Comparison of ENCODE assay signal across 8 mouse cellular contexts in the genomic region with DNA sequence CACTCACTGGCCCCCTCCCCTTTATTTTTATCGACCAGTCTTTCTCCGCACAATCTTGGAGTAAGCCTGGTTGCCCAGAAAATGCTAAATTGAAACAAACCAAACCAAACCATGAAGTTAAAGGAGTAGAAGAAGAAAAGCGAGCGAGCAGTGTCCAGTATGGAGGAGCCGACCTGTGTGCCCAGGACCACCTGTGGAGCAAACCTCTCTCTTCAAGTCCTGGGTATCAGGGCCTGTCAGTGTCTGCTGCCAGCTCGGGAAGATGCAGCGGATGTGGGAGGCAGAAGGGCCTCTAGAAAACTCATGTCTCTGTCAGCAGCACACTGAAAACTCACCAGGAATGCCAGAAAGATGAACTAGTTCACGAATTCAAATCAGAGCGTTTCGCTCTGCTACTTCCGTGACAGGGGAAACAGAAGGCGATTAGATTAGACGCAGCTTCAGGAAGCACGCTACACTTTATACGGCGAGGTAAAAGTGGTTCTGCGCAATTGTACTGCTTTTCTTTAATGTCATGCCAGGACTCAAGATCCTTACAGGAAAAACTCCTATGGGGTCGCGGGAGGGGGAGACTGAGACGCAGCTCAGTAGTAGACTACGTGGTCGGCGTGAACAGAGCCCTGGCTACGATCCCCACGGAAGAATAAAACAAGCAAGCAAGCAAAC. TPM values are rescaled to one million over a fixed set of nuclear protein-coding genes. Genes with fewer than 3 reads are reported as not detected.
DNase-seq lines count a peak whose midpoint lies in the region; ATAC-seq and TF ChIP-seq lines count a peak whose summit lies in the region.

No protein-coding gene starts in this region.

- WGBS in lung, embryonic 15.5 days = 8% methylated on average over 25 of the region's 25 CpGs
- WGBS in olfactory bulb, adult 2 months = 19% methylated on average over 25 of the region's 25 CpGs

- H3K9me3 ChIP-seq in lung, embryonic 15.5 days = no peaks in the 10 kb centered on the region

- H3K27ac ChIP-seq in lung, embryonic 15.5 days = peak overlapping the region; percentile 42; the same call in 1 of the 2 replicates
- no peak overlapping the region for H3K27ac ChIP-seq in olfactory bulb, adult 2 months (ENCODE audit: insufficient read depth, low read depth, low read length)

- peak; percentile 44 for ATAC-seq in common myeloid progenitor, adult 5-6 weeks (replicated peaks; ENCODE audit: low read depth, poor library complexity, severe bottlenecking)
- ATAC-seq in lung, embryonic 15.5 days (ENCODE audit: borderline replicate concordance, extremely low read depth, low FRiP score, low TSS enrichment) = no peak

- H3K27me3 ChIP-seq in lung, embryonic 15.5 days = peaks cover 2% of the 10 kb centered on the region; the same call in 1 of the 2 replicates

- H3K9ac ChIP-seq in lung, embryonic 15.5 days = no peak overlapping the region

- H3K4me1 ChIP-seq in lung, embryonic 15.5 days = peaks cover 55% of the 10 kb centered on the region
- peaks cover 42% of the 10 kb centered on the region for H3K4me1 ChIP-seq in olfactory bulb, adult 2 months (ENCODE audit: control insufficient read depth, insufficient read depth, low read length)

- intact Hi-C loops in heart, postnatal 10 days (cut with DNase I) = no loop called here
- intact Hi-C loops in gastrocnemius, postnatal 14 days (cut with DNase I; ENCODE audit: low total_unique reads) = no loop called here

- peak overlapping the region; percentile 79 for H3K4me2 ChIP-seq in lung, embryonic 15.5 days

- peak; percentile 8 to 21 for DNase-seq in right cerebral cortex, adult 2 months (ENCODE audit: low spot score in 2 of 2)
- DNase-seq in right cerebral cortex, adult 18-20 months = no peak
- DNase-seq in heart, postnatal 10 days = peak; percentile 22 to 39
- DNase-seq in gastrocnemius, postnatal 14 days = no peak
- no peak for DNase-seq in gastrocnemius, postnatal 10 days

- no peak for TF ChIP-seq POLR2A in olfactory bulb, adult 2 months (IDR thresholded peaks at IDR 0.05; ENCODE audit: insufficient read depth, low read depth, low read length)

- peak overlapping the region; percentile 37 for H3K4me3 ChIP-seq in lung, embryonic 15.5 days
- H3K4me3 ChIP-seq in olfactory bulb, adult 2 months (ENCODE audit: insufficient read depth, low read depth, low read length) = peak overlapping the region; percentile 51

- no peaks in the 10 kb centered on the region for H3K36me3 ChIP-seq in lung, embryonic 15.5 days

- no peak for TF ChIP-seq CTCF in olfactory bulb, adult 2 months (IDR thresholded peaks at IDR 0.05; ENCODE audit: insufficient read depth, low read depth, low read length)

RNA-seq across cellular contexts. Expression of a gene that starts 45.2 kb away (rescaled TPM):
- total RNA-seq in common myeloid progenitor, adult 5-6 weeks (2017) = 15.9 and 25.9 TPM in 2 replicates
- total RNA-seq in heart, postnatal 10 days (2021) = 10 to 100 TPM; 12.0 to 16.6 TPM
- polyA plus RNA-seq in lung, embryonic 15.5 days (2015; fragmentation: Nextera tagmentation; extraction: Ambion mirVana) = 13.8 and 14.8 TPM in 2 replicates
- 81.5 TPM in 1 of 2 replicates, not detected in the other for polyA plus RNA-seq in olfactory bulb, adult 2 months (2012; ENCODE audit: insufficient read depth, insufficient read length, low replicate concordance, missing spikeins)
- 1 to 10 TPM; 6.3 to 6.7 TPM for total RNA-seq in gastrocnemius, postnatal 14 days (2021)
- 10 to 100 TPM in 1 of 2 experiments, 1 to 10 TPM in 1; 9.6 to 11.4 TPM for total RNA-seq in gastrocnemius, postnatal 10 days (2021)

Comparison
In these comparisons a context has a peak if more than half of its experiments do, and no peak if none do; other contexts are left out.
1. DNase-seq: peak in right cerebral cortex, adult 2 months (2 of 2) and heart, postnatal 10 days (2 of 2); none in right cerebral cortex, adult 18-20 months (single experiment), gastrocnemius, postnatal 14 days (single experiment) and gastrocnemius, postnatal 10 days (single experiment).